Mouse (Mus musculus) lung, adult 2 months (tissue): ENCODE measurements at regions not wholly inside any gene's neighbourhood (a gene's known extent, or its start where the extent isn't known, plus 50 kb on each side); places are given as distances from the start of the nearest gene placed in this dataset.

Experiments
- DNase-seq: peaks from one replicate; pipeline ENCODE4 v3.0.0; 2022
- H3K4me1 ChIP-seq: fragments of 200-500 bp; 2 replicates; pipeline ENCODE4 v1.6.1; 2011; ENCODE audit warnings: low read length; ENCODE audit not compliant: control insufficient read depth, insufficient read depth
- H3K4me3 ChIP-seq: fragments of 200-500 bp; replicated peaks from 2 replicates; pipeline ENCODE3; 2011; ENCODE audit warnings: low read depth, mild to moderate bottlenecking, control low read depth, low read length; ENCODE audit errors: extremely low read depth
- CTCF ChIP-seq: fragments of 200-500 bp; IDR thresholded peaks from 2 replicates; pipeline ENCODE4 v1.5.1; 2011; ENCODE audit warnings: mild to moderate bottlenecking, low read length, control low read depth; ENCODE audit not compliant: insufficient read depth
- POLR2A ChIP-seq: fragments of 200-500 bp; IDR thresholded peaks from 2 replicates; pipeline ENCODE4 v1.6.1; 2011; ENCODE audit warnings: low read depth, mild to moderate bottlenecking, control low read depth, low read length, borderline replicate concordance; ENCODE audit errors: extremely low read depth
- WGBS: fragments of 180-500 bp; shearing (Covaris S2); methylation state at CpG from one replicate; pipeline ENCODE4 v1.1.7; 2018; 5-methylcytosine and 5-hydroxymethylcytosine counted together

- Histone ChIP-seq H3K4me3 (no peak overlapping the region), H3K4me1 (no peaks in the 10 kb centered on the region)
- TF ChIP-seq CTCF (no peak), POLR2A (no peak)
- DNase-seq: no peak
- 75% methylated on average over 3 of the region's 3 CpGs for WGBS
Measured at GRCm38 (mm10) chr5:99165807-99166360, 128.7 kb upstream of the Prkg2 start.

GRCm38 (mm10) chr5:99157973-99158372 is 120.8 kb upstream of the Prkg2 start:
- TF ChIP-seq CTCF (peak; percentile 48), POLR2A (no peak)

GRCm38 (mm10) chr5:99153269-99153850 is 116.2 kb upstream of the Prkg2 start:
- Histone ChIP-seq H3K4me3 (no peak overlapping the region), H3K4me1 (no peaks in the 10 kb centered on the region)
- TF ChIP-seq CTCF: no peak
- no peak for TF ChIP-seq POLR2A
- 45% methylated on average over 2 of the region's 2 CpGs for WGBS
- DNase-seq: no peak

More at GRCm38 (mm10) chr5:99157973-99158372, 120.8 kb upstream of the Prkg2 start:
- DNase-seq: peak; percentile 10
- H3K4me1 ChIP-seq: no peaks in the 10 kb centered on the region
- H3K4me3 ChIP-seq: no peak overlapping the region
- WGBS: 0% methylated on average over 1 of the region's 1 CpGs

- 84% methylated on average over 4 of the region's 4 CpGs for WGBS
- no peak for TF ChIP-seq CTCF
- no peak overlapping the region for H3K4me3 ChIP-seq
- no peak for DNase-seq
- H3K4me1 ChIP-seq: no peaks in the 10 kb centered on the region
Measured at GRCm38 (mm10) chr5:99152299-99152698, 115.1 kb upstream of the Prkg2 start.

GRCm38 (mm10) chr5:99149904-99150303 is 112.8 kb upstream of the Prkg2 start:
- Histone ChIP-seq H3K4me1 (no peaks in the 10 kb centered on the region), H3K4me3 (no peak overlapping the region)
- WGBS: 23% methylated on average over 1 of the region's 1 CpGs
- TF ChIP-seq CTCF (no peak), POLR2A (no peak)
- DNase-seq: no peak

GRCm38 (mm10) chr5:99132670-99133069 is 95.5 kb upstream of the Prkg2 start:
- no peaks in the 10 kb centered on the region for H3K4me1 ChIP-seq
- no peak for DNase-seq
- no peak for TF ChIP-seq POLR2A
- TF ChIP-seq CTCF: no peak
- 76% methylated on average over 2 of the region's 2 CpGs for WGBS
- no peak overlapping the region for H3K4me3 ChIP-seq

GRCm38 (mm10) chr5:99128628-99129027 is 91.5 kb upstream of the Prkg2 start:
- DNase-seq: no peak
- 49% methylated on average over 6 of the region's 6 CpGs for WGBS
- no peaks in the 10 kb centered on the region for H3K4me1 ChIP-seq

GRCm38 (mm10) chr5:99125418-99125817 is 88.3 kb upstream of the Prkg2 start:
- no peak for DNase-seq
- Histone ChIP-seq H3K4me1 (no peaks in the 10 kb centered on the region), H3K4me3 (no peak overlapping the region)
- 77% methylated on average over 3 of the region's 3 CpGs for WGBS
- no peak for TF ChIP-seq CTCF
- no peak for TF ChIP-seq POLR2A

More at GRCm38 (mm10) chr5:99128628-99129027, 91.5 kb upstream of the Prkg2 start:
- TF ChIP-seq CTCF (no peak), POLR2A (no peak)
- no peak overlapping the region for H3K4me3 ChIP-seq

GRCm38 (mm10) chr5:99111755-99112154 is 74.6 kb upstream of the Prkg2 start:
- Histone ChIP-seq H3K4me1 (no peaks in the 10 kb centered on the region), H3K4me3 (no peak overlapping the region)
- DNase-seq: no peak
- 56% methylated on average over 4 of the region's 4 CpGs for whole genome bisulfite sequencing
- TF ChIP-seq POLR2A: no peak
- no peak for TF ChIP-seq CTCF

- DNase-seq: no peak
- no peaks in the 10 kb centered on the region for H3K4me1 ChIP-seq
- 54% methylated on average over 4 of the region's 4 CpGs for WGBS
- no peak overlapping the region for H3K4me3 ChIP-seq
- TF ChIP-seq POLR2A (no peak), CTCF (no peak)
Measured at GRCm38 (mm10) chr5:99111235-99111634, 74.1 kb upstream of the Prkg2 start.
